Mouse (Mus musculus) small intestine, adult 2 months (tissue): ENCODE results near the gene Smyd4. TPM values are rescaled to one million over a fixed set of nuclear protein-coding genes. Genes with fewer than 3 reads are reported as not detected.
"Not testable (repeated sequence)": the region's sequence is repeated elsewhere in the genome, so short reads cannot be mapped to it uniquely, and the experiment has no call there.

Source experiments
- H3K27ac ChIP-seq: fragments of 200-500 bp; 2 replicates; pipeline ENCODE4 v1.5.1; 2012; ENCODE audit warnings: low read depth, low read length, control low read depth, inconsistent platforms; ENCODE audit not compliant: insufficient read depth
- H3K27me3 ChIP-seq: fragments of 200-500 bp; 2 replicates; pipeline ENCODE4 v1.6.1; 2012; ENCODE audit warnings: mild to moderate bottlenecking, moderate library complexity, low read length, inconsistent platforms; ENCODE audit not compliant: control insufficient read depth, insufficient read depth
- H3K36me3 ChIP-seq: fragments of 200-500 bp; 2 replicates; pipeline ENCODE4 v1.6.1; 2012; ENCODE audit warnings: mild to moderate bottlenecking, low read length, control low read depth, inconsistent platforms; ENCODE audit not compliant: control insufficient read depth, insufficient read depth
- H3K4me1 ChIP-seq: fragments of 200-500 bp; 2 replicates; pipeline ENCODE4 v1.6.1; 2012; ENCODE audit warnings: low read length, inconsistent platforms, mixed read lengths; ENCODE audit not compliant: control insufficient read depth, insufficient read depth, insufficient read length
- H3K4me3 ChIP-seq: fragments of 200-500 bp; 2 replicates; pipeline ENCODE4 v1.5.1; 2012; ENCODE audit warnings: low read depth, mild to moderate bottlenecking, control low read depth, inconsistent platforms, low read length, moderate library complexity
- CTCF ChIP-seq: fragments of 200-500 bp; IDR thresholded peaks from 2 replicates; pipeline ENCODE4 v1.5.1; 2012; ENCODE audit warnings: low read depth, mild to moderate bottlenecking, control low read depth, inconsistent platforms, low read length, moderate library complexity, mixed read lengths; ENCODE audit not compliant: insufficient replicate concordance, insufficient read length; ENCODE audit errors: extremely low read depth
- POLR2A ChIP-seq: fragments of 200-500 bp; IDR thresholded peaks from 2 replicates; pipeline ENCODE4 v1.6.1; 2012; ENCODE audit warnings: low read depth, mild to moderate bottlenecking, control low read depth, inconsistent platforms, low read length, moderate library complexity
- WGBS: fragments of 180-500 bp; shearing (Covaris S2); methylation state at CpG from one replicate; pipeline ENCODE4 v1.1.7; 2018; 5-methylcytosine and 5-hydroxymethylcytosine counted together
- polyA plus RNA-seq: library from polyadenylated mRNA; depleted of rRNA; stranded (reverse); fragments of >200 nt; gene quantifications from 2 replicates; pipeline ENCODE4 v1.2.3, GENCODE M21; 2012

Gene Smyd4
- polyA plus RNA-seq, 1 experiment: 1.4 TPM

GRCm38 (mm10) chr11:75346556-75347187 lies 1.6 kb upstream of the Smyd4 start:
- Histone ChIP-seq H3K4me1 (0 out of 2 replicates have a peak, but pooled peaks cover 2% of the 10 kb centered on the region), H3K36me3 (no peaks in the 10 kb centered on the region), H3K4me3 (no peak overlapping the region), H3K27ac (no peak overlapping the region), H3K27me3 (no peaks in the 10 kb centered on the region)
- TF ChIP-seq POLR2A (no peak), CTCF (no peak)
- 51% methylated on average over 4 of the region's 4 CpGs for WGBS

- 18% methylated on average over 10 of the region's 10 CpGs for WGBS
- Histone ChIP-seq H3K4me1 (0 out of 2 replicates have a peak, but pooled peaks cover 2% of the 10 kb centered on the region), H3K36me3 (no peaks in the 10 kb centered on the region), H3K27ac (no peak overlapping the region; the same call in 1 of the 2 replicates), H3K27me3 (no peaks in the 10 kb centered on the region), H3K4me3 (peak overlapping the region; percentile 44; the same call in 1 of the 2 replicates)
- TF ChIP-seq POLR2A (no peak), CTCF (no peak)
Measured at GRCm38 (mm10) chr11:75347188-75347585, 1.0 kb upstream of the Smyd4 start.

- peak overlapping the region; percentile 88 for H3K4me3 ChIP-seq
- no peaks in the 10 kb centered on the region for H3K27me3 ChIP-seq
- TF ChIP-seq POLR2A: no peak
- TF ChIP-seq CTCF: no peak
- H3K4me1 ChIP-seq: 0 out of 2 replicates have a peak, but pooled peaks cover 2% of the 10 kb centered on the region
- WGBS: under 1% methylated on average over 10 of the region's 10 CpGs
- H3K27ac ChIP-seq: no peak overlapping the region; the same call in 1 of the 2 replicates
- no peaks in the 10 kb centered on the region for H3K36me3 ChIP-seq
Measured at GRCm38 (mm10) chr11:75347596-75347995, 637 bp upstream of the Smyd4 start.

GRCm38 (mm10) chr11:75348890-75349261 lies 643 bp downstream of the Smyd4 start:
- Histone ChIP-seq H3K4me3 (peak overlapping the region; percentile 88), H3K27ac (peak overlapping the region; percentile 54), H3K27me3 (no peaks in the 10 kb centered on the region), H3K36me3 (0 out of 2 replicates have a peak, but pooled peaks cover 2% of the 10 kb centered on the region), H3K4me1 (0 out of 2 replicates have a peak, but pooled peaks cover 2% of the 10 kb centered on the region)
- TF ChIP-seq POLR2A: no peak
- TF ChIP-seq CTCF: no peak
- 38% methylated on average over 10 of the region's 10 CpGs for WGBS

GRCm38 (mm10) chr11:75351225-75351624 lies 3.0 kb downstream of the Smyd4 start:
- TF ChIP-seq CTCF: no peak
- TF ChIP-seq POLR2A: no peak
- Histone ChIP-seq H3K4me3 (no peak overlapping the region), H3K4me1 (0 out of 2 replicates have a peak, but pooled peaks cover 2% of the 10 kb centered on the region), H3K27ac (no peak overlapping the region), H3K36me3 (0 out of 2 replicates have a peak, but pooled peaks cover 2% of the 10 kb centered on the region), H3K27me3 (no peaks in the 10 kb centered on the region)

- H3K36me3 ChIP-seq: 0 out of 2 replicates have a peak, but pooled peaks cover 2% of the 10 kb centered on the region
- H3K27ac ChIP-seq: no peak overlapping the region
- TF ChIP-seq POLR2A (no peak), CTCF (no peak)
- no peaks in the 10 kb centered on the region for H3K4me1 ChIP-seq
- no peak overlapping the region for H3K4me3 ChIP-seq
- WGBS: 89% methylated on average over 1 of the region's 1 CpGs
- no peaks in the 10 kb centered on the region for H3K27me3 ChIP-seq
Measured at GRCm38 (mm10) chr11:75355475-75355874, 7.2 kb downstream of the Smyd4 start.

GRCm38 (mm10) chr11:75377125-75377524 lies 28.9 kb downstream of the Smyd4 start:
- no peaks in the 10 kb centered on the region for H3K4me1 ChIP-seq
- 86% methylated on average over 1 of the region's 1 CpGs for WGBS
- H3K4me3 ChIP-seq: no peak overlapping the region
- no peak overlapping the region for H3K27ac ChIP-seq
- H3K36me3 ChIP-seq: no peaks in the 10 kb centered on the region
- no peak for TF ChIP-seq CTCF
- TF ChIP-seq POLR2A: no peak
- no peaks in the 10 kb centered on the region for H3K27me3 ChIP-seq

- 97% methylated on average over 2 of the region's 2 CpGs for WGBS
- not testable (repeated sequence) for H3K4me3 ChIP-seq, H3K27ac ChIP-seq, H3K36me3 ChIP-seq, H3K27me3 ChIP-seq, H3K4me1 ChIP-seq
Measured at GRCm38 (mm10) chr11:75378786-75379185, 30.6 kb downstream of the Smyd4 start.

- H3K4me3 ChIP-seq, H3K4me1 ChIP-seq: not testable (repeated sequence)
- WGBS: 39% methylated on average over 3 of the region's 3 CpGs
Measured at GRCm38 (mm10) chr11:75383529-75383928, 35.3 kb downstream of the Smyd4 start.

More at GRCm38 (mm10) chr11:75383529-75383928, 35.3 kb downstream of the Smyd4 start:
- H3K27ac ChIP-seq, H3K36me3 ChIP-seq, H3K27me3 ChIP-seq: not testable (repeated sequence)
